Mouse (Mus musculus): ENCODE results near the gene Socs5. TPM values are rescaled to one million over a fixed set of nuclear protein-coding genes. Genes with fewer than 3 reads are reported as not detected.
A peak's percentile ranks its signal among the peaks of the same experiment; 100 is the strongest.

Gene Socs5
- total RNA-seq, 2 experiments from 2014 or later, result 102 to 112 TPM

- DNase-seq, result peak in 1 of 2 experiments; percentile 20
Observed at GRCm38 (mm10) chr17:87169076-87169475, 61.6 kb downstream of the Socs5 start.

GRCm38 (mm10) chr17:87170364-87170763 is 62.9 kb downstream of the Socs5 start:
- DNase-seq, result no peak

DNA sequence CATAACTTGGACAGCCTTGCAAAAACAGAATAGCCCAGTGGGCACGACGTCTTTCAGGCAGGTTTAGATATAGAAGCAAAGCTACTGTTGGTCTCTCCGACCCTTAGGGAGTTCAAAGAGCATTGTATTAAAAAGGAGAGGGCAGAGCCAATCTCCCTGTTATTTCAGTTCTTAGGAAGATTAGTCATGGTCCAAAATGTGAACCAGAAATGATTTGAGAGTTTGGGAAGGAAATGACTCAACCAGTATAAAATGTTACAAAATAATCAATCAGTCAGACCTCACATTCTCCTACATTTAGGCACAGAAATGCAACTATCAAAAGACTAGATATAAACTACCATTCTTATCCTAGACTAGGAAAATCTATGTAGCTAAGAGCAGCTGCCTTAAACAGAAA is 64.6 kb downstream of the Socs5 start:
- no peak for DNase-seq

- DNase-seq, result no peak
Observed at GRCm38 (mm10) chr17:87173966-87174365, 66.5 kb downstream of the Socs5 start.

GRCm38 (mm10) chr17:87174651-87175331 is 67.3 kb downstream of the Socs5 start:
- DNase-seq, result peak in 1 of 2 experiments; percentile 6

DNA sequence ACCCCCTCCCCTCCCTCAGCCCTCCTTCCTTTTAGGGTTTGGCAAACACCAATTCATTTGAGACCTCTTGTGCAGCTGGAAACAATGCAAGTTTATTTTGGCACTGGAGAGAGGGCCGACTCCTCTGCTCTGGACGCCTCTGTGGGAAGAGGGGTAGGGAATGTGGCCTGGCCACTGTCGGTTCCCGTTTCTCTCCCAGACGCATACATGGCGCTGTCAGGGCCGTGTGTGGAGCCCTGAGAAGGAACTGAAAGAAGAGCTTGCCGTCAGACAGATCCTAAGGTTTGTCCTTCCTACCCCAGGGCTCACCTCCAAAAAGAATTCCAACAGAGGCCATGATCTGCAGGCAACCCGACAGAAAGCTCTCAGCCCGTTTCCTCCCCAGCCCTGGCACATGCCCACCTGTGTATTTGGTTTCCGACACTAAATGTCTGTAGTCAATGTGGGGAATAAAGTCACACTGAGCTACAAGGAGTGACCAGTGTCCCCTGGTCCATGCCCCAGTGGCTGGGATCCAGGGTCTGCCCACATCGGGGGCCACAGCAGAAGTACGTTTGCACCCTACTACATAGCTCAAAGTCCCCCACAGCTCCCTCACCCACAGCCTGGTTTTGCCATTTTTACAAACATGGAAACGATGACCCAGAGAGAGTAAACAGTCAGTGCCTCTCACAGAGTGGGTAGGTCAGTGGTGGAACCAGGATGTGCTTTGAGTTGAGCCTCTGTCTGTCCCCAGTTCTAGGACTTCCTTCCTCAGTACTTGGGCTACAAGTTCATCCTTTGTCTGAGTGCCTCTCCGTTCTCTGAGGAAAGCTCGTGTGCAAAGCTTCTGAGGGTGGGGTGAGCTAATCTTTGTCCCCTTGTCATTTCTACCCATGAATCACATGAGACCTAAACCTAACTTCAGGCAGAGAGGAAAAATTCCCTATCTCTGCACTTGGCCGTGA is 68.9 kb downstream of the Socs5 start:
- no peak for DNase-seq

- peak; percentile 30 for DNase-seq
Observed at GRCm38 (mm10) chr17:87178596-87179590, 71.4 kb downstream of the Socs5 start.

- DNase-seq, result no peak
Observed at GRCm38 (mm10) chr17:87179939-87180550, 72.6 kb downstream of the Socs5 start.

DNA sequence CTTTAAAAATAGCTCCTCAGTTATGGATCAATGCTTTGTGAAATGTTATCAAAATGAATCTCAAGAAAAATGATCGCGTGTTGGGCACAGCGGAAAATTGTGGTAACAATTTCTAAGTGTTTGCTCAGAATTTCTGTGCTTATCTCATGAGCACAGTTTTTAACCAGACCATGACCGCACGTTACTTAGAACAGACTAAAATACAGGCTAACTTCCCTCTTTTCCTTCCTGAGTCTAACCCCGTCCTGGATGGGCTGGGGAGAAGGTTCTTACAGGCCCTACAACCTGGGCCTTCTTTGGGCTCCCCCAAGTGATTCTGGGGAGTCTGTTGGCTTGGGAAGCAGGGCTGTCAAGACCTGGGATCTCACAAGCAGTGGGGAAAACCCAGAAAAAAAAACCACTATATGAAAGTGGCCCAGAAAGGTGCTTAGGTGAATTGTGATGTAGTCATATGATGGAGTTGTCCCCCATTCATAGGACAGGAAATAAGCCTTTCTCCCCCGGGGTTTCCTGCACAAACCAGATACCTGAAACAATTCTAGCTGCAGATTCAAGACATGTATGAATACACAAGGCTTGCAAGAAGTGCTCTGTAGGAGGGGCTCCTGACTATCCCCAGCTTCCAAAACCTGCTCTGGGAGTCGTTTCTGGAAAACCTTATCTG is 74.3 kb downstream of the Socs5 start:
- DNase-seq, result no peak

- DNase-seq, result no peak
Observed at GRCm38 (mm10) chr17:87185461-87186066, 78.1 kb downstream of the Socs5 start.

DNA sequence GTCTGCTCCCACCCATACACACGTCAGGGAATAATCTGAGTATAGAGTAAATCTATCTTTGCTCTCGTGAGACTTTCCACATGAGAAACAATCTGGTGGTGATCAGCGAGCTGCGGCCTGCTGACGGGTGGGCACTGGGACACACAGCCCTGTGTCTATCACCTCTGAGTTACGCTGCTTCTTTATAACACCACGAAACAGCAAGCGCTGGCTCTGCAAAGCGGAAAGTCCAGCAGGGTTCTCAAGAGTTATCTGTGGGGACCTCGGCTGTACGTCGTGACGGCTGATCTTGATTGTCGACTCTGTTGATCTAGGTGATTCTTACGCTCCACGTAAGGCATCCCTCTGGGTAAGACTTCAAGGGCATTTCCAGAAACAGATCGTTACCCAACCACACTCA is 79.5 kb downstream of the Socs5 start:
- no peak for DNase-seq

Small RNAs within 50 kb of the gene (microRNA-seq; reads per million reads assigned to microRNA genes)
- gene Gm22346, result 0 reads per million in 2 experiments

Other genes starting within 250 kb of the Socs5 start
- not detected for gene Tmem247, start 190.3 kb upstream of the Socs5 start, total RNA-seq (2021)
- gene Atp6v1e2, start 159.8 kb upstream of the Socs5 start, total RNA-seq (2021), result not detected
- gene Rhoq, start 144.6 kb upstream of the Socs5 start, total RNA-seq (2021), result 10 to 100 TPM; 33.6 to 36.8 TPM
- gene Pigf, start 82.3 kb upstream of the Socs5 start, total RNA-seq (2021), result 10 to 100 TPM; 18.2 to 19.9 TPM
- gene Cript, start 82.1 kb upstream of the Socs5 start, total RNA-seq (2021), result 10 to 100 TPM; 57.3 to 62.1 TPM
- 10 to 100 TPM; 60.7 to 62.7 TPM for gene Mcfd2, start 158.3 kb downstream of the Socs5 start, total RNA-seq (2021)
- 1 to 10 TPM; 6.3 to 8.8 TPM for gene Ttc7, start 175.2 kb downstream of the Socs5 start, total RNA-seq (2021)